ENCODE assay signal across 19 mouse cellular contexts in the genomic region with DNA sequence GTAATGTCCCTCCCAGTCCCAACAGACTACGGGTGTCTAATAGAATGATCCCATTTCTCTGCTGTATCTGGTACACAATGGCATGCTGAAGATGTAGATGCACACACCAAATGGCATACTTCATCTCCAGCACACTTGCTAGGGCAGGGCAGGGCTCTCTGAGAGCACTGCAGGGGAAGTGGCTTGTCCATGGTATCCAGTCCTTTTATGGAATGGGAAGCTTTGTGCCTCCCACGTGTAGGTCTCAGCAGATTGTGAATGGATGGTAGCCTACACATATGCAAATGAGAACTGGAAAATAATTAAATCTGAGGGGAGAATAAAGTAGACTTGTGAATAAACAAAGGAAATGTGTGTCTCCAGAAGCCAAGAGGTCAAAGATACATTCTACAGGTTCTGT.
"Had no signal": no experiment of that assay in that cellular context is flagged by ENCODE, and none has a peak within 500 bp of the region (broad histone marks: within the 10 kb centered on the region; RNA-seq: fewer than 3 reads in every experiment).

No protein-coding gene starts in this region.

- H3K4me2 ChIP-seq: limb, embryonic 12.5 days; limb, embryonic 15.5 days; liver, embryonic 11.5 days; lung, embryonic 14.5 days; midbrain, embryonic 13.5 days had no signal

- H3K27ac ChIP-seq: limb, embryonic 12.5 days; limb, embryonic 15.5 days; liver, embryonic 14.5 days; macrophage; stomach, postnatal 0 days had no signal

- H3K9me3 ChIP-seq: limb, embryonic 12.5 days; limb, embryonic 15.5 days; midbrain, embryonic 13.5 days had no signal

- H3K9ac ChIP-seq: limb, embryonic 12.5 days; limb, embryonic 15.5 days; liver, embryonic 14.5 days; liver, postnatal 0 days; lung, embryonic 14.5 days; midbrain, embryonic 13.5 days had no signal

- H3K4me3 ChIP-seq: limb, embryonic 12.5 days; limb, embryonic 15.5 days; midbrain, embryonic 13.5 days had no signal

- ATAC-seq: liver, postnatal 0 days; lung, postnatal 0 days; midbrain, embryonic 13.5 days had no signal

- H3K4me1 ChIP-seq: limb, embryonic 15.5 days had no signal

- DNase-seq: kidney, adult 9 months; kidney, postnatal 14 days; kidney, postnatal 4 days; left cerebral cortex, postnatal 4 days; liver, postnatal 0 days; lung, embryonic 14.5 days; right cerebral cortex, adult 18-20 months; right cerebral cortex, postnatal 14 days; right cerebral cortex, postnatal 4 days; thymus, adult 2 months; thymus, postnatal 14 days had no signal

- H3K27me3 ChIP-seq: limb, embryonic 12.5 days; limb, embryonic 15.5 days; midbrain, embryonic 13.5 days had no signal

- H3K36me3 ChIP-seq: limb, embryonic 12.5 days; limb, embryonic 15.5 days; midbrain, embryonic 13.5 days had no signal
